Mouse (Mus musculus) inflammation-experienced regulatory T-cells, adult 6 months (primary cell): Measurements from ENCODE around the gene Ptprm. TPM values are rescaled to one million over a fixed set of nuclear protein-coding genes. Genes with fewer than 3 reads are reported as not detected.
"Not testable (repeated sequence)": the region's sequence is repeated elsewhere in the genome, so short reads cannot be mapped to it uniquely, and the experiment has no call there.

Experiments used
- ATAC-seq: one replicate; pipeline ENCODE4 v1.8.0; 2017
- polyA plus RNA-seq, 3 experiments: library from polyadenylated mRNA; unstranded; fragments of 100-300 nt; shearing (Covaris generic); gene quantifications; one replicate each; pipeline ENCODE4 v1.2.1; 2017

The Ptprm gene
- polyA plus RNA-seq, 3 experiments from 2014 or later: not detected

- no peak for ATAC-seq
Measured at GRCm38 (mm10) chr17:66858757-66859156, 495.5 kb downstream of the Ptprm start.

DNA sequence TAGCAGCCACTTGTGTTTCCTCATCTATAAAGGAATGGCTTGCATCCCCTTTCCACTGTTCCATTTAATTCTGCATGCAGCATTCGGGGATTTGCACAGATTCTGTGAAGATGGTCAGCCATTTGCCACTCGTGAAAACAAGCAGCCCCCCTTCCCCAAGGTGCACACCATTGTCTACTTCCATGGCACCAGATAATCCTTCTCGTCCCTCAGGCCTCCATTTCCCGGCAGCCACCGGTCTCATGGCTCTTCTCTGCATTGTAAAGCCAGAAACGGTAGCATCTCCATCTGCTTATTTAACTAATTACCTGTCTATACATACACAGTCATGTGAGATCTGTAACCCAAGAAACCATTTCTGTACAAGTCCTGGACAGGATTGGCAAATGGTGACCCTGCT lies 501.8 kb downstream of the Ptprm start:
- no peak for ATAC-seq

GRCm38 (mm10) chr17:66847011-66847410 lies 507.2 kb downstream of the Ptprm start:
- ATAC-seq: not testable (repeated sequence)

DNA sequence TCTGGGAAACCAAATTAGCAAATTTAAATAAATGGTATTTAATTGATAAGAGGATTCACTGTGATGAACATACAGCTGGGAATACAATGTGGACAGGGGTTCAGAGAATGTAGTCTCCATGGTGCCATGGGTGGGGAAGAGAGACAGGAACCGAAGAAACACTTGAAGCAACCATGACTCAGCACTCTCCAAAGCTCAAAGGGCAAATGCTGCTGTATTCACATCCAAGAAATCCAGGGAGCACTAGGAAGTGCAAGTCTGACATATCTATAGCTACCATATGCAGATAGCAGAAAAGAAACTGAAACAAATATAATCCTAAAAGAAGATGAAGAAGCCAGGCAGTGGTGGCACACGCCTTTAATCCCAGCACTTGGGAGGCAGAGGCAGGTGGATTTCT lies 531.9 kb downstream of the Ptprm start:
- no peak for ATAC-seq

- ATAC-seq: no peak
Measured at GRCm38 (mm10) chr17:66817380-66817779, 536.9 kb downstream of the Ptprm start.

- no peak for ATAC-seq
Measured at GRCm38 (mm10) chr17:66815921-66816320, 538.3 kb downstream of the Ptprm start.

GRCm38 (mm10) chr17:66813786-66814185 lies 540.5 kb downstream of the Ptprm start:
- ATAC-seq: no peak

GRCm38 (mm10) chr17:66813346-66813745 lies 540.9 kb downstream of the Ptprm start:
- no peak for ATAC-seq

GRCm38 (mm10) chr17:66809786-66810185 lies 544.5 kb downstream of the Ptprm start:
- ATAC-seq: no peak

GRCm38 (mm10) chr17:66808186-66808585 lies 546.1 kb downstream of the Ptprm start:
- no peak for ATAC-seq

DNA sequence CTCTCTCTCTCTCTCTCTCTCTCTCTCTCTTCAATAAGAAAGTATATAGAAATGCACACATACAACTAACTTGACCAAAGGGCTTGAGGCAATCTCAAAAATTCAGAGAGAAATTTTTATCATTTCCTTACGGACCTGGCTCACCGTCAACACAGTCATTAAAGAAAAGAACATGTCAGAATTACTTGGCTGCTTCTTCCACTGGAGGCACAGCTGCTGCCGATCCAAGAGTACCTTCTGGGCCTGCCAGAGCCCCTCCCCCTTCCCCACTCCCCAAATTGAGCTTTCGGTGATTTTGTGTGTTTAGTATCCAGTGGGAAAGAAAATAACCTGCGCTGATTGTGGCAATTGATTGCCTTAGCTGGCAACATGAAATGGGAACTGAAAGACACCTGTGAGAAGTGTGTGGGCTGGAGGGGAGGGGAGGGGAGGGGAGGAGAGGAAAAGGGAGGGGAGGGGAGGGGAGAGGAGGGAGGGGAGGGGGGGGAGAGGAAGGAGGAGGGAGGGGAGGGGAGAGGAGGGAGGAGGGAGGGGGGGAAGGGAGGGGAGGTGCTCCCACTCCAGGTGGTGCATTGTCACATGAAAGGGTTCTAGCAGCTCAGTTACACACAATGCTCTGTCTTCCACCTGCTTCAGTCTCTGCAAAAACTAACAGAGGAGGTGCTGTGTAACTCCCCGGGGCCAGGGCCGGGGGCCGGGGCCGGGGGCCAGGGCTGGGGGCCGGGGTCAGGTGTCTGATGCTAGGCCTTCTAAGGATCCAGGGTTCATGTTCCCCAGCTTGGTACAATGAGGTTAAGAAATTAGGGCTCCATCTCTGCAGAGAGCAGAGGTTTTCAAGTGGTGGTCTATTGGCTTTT lies 552.2 kb downstream of the Ptprm start:
- no peak for ATAC-seq

- ATAC-seq: no peak
Measured at GRCm38 (mm10) chr17:66800231-66800630, 554.0 kb downstream of the Ptprm start.

- ATAC-seq: no peak
Measured at GRCm38 (mm10) chr17:66786166-66786565, 568.1 kb downstream of the Ptprm start.

DNA sequence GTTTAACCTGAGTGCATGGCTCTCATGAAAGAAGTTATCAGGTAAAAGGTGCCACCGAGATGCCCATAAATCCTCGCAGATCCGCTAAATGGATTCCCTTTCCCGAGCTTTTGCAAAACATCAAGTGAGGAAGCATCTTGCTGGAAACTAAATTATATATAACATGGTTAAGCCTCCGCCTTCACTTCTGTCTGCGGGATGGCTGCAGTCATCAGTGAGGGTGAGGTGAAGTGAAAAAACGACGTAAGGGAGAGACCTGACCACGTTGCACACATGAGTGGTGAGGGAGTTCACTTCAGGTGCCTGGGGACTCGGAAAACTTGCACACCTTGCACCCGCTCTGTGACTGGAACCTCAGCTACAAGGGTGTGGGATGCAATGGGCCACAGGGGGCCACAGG lies 568.7 kb downstream of the Ptprm start:
- ATAC-seq: no peak

- no peak for ATAC-seq
Measured at GRCm38 (mm10) chr17:66783601-66784000, 570.7 kb downstream of the Ptprm start.

DNA sequence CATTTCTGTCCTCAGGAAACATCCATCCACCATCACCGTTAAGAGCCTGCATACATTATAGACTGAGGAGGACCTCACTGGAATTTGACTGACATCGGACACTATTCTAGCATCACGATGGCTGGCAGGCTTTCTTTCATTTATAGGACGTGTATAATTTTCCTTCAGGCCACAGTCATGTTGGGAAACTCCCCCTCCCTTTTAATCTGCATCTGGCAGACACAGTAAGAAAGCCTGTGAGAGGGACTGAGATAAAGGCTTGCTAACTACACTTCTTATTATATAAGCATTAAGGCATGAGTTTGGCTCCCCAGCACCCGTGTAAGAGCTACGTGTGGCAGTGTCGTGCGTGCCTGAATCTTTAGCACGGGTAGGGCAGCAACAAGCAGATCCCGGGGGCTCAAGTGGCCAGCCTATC lies 571.2 kb downstream of the Ptprm start:
- ATAC-seq: no peak

DNA sequence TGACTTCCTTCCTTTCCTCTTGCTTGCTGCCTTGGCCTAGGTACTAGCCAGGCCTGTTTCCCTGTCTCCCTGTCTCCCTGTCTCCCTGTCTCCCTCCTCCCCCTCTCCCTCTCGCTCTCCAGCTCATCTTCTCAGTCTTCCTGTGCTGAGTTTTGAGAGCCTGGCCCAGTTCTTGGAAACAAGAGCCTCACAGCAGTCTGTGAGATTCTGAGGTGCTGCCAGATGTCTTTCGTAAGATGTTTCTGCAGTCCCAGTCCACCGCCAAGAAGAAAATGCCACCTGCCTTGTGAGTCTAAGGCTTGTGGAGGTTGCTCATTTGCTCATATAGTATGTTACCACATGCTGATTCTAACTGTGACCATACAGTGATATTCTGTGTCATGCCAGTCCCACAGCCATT lies 572.3 kb downstream of the Ptprm start:
- ATAC-seq: no peak

DNA sequence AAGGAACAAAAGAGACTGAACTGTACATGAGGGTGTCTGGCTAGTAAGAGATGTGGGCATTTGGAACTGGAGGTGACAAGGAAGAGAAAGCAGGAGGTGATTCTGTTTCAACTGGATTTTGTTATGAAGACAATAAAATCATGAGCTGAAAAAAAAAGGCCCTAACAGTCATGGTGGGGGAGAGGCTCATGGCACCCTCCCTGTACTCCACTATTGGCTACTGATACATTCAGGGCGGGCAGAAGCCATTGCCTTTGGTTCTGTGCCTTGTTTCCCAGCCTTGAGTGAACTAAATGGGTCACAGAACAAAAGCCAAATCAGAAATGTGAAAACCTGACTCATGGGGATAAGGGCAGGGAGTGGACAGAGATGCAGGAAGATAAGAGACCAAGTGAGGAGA lies 575.2 kb downstream of the Ptprm start:
- no peak for ATAC-seq

DNA sequence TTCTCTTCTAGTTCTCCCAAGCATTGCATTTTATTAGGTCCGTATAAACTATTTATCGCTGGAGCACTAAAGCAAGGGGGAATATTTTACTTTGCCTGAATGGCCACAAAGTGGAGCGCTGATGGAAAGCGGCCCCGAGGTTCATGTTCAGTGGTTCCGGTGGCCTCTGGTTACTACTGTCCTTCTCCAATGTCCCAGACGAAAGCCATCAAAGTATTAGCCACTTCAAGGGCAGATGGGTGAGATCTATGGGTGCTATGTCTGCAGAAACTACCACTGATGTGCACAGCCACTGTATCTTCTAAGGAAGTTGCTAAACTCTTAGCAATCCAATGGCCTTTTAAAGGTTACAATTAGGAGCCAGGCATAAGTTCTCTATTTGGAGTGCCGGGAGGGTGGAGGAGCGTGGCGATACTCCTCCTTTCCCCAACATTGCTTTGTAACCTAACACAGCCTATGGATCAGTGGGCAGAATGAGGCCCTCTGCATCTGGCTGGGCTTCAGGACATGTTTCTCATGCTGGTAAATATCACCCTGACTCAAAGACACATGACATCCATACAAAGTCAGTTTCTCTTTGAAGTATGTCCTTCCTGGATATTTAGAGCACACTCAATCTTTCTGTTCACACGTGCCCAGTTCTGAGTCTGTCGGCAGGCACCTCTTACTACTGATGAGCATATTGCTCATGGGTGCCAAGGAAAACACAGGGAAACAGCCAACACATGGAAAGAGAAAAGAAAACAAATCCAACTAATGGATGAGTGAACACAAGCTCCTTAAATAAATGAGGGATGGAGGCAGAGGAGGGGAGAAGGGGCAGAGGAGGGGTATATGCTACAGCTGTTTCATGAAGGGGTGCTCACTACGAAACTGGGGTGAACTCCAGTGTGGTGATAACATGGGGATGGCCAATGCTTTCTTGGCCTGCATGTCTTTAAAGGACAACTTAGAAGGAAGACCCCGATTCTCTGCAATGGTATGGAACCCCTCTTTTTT lies 584.6 kb downstream of the Ptprm start:
- ATAC-seq: no peak

DNA sequence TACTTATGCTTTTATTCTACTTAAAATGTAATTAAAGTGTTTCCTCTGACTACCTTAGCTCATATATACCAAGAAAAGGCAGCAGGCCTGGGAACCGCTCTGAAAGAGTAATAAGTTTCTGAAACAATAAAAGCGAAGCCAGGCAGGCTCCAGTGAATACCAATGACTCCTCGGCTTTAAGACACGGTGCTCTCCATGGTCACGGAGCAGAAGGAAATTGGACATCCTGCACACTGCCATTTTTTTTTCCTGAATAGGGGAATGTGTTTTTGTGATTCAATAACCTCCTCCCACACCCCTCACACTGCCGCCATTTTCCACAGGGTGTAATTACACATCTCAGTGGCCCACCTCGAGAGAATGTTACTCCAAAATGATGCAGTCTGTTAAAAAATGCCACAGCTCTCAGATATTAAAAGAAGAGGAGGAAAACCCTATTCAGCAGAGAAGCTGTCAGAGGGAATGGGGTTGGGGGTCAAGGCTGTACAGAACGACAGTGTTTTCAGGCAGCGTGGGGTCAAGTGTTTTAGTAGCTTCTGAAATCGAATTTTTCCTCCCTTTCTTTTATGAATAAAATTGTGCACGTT lies 585.5 kb downstream of the Ptprm start:
- ATAC-seq: no peak

GRCm38 (mm10) chr17:66766166-66766565 lies 588.1 kb downstream of the Ptprm start:
- no peak for ATAC-seq

DNA sequence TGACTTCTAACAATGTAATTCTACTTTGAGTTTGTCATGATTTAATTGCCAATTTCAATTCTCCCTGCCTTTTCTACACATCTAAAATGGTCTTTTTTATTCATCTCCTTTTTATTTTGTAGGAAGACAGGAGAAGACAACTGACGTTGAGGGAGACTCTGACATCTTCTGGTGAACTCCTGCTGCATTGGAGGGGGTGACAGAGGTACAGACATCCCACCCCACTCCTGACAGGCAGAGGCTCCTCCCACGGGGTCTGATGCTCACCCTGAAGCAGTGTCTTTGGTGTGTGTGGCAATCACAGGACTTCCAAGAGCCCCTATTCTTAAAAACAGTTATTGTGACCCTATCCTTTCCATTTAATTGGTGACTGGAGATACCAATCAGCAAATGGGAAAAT lies 589.8 kb downstream of the Ptprm start:
- no peak for ATAC-seq

GRCm38 (mm10) chr17:66762716-66763115 lies 591.5 kb downstream of the Ptprm start:
- ATAC-seq: no peak
